Mouse (Mus musculus): ENCODE results near the gene Gm4969. TPM values are rescaled to one million over a fixed set of nuclear protein-coding genes. Genes with fewer than 3 reads are reported as not detected.

Gene Gm4969
- polyA plus RNA-seq, 1 experiment from 2014 or later, result 9.5 TPM

DNA sequence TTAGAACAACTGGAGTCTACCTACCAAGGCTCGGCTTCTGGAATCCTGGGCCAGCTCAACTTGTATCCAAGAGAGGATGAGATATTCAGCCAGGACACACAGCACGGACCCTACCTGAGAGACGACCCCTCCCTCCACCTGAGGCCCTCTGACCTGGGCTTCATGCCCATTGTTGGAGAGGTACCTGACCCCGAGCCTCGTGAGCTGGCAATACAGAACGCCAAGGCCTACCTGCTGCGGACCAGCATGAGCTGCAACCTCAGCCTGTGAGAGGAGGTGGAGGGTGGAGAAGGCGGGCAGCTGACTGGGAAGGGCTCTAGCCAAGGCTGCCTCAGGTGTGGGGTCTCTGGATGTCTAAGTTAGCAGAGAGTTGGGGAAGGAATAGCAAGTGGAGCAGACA lies 63.1 kb downstream of the Gm4969 start:
- 92% methylated on average over 8 of the region's 8 CpGs for WGBS
- Histone ChIP-seq H3K4me1 (ENCODE audit: control insufficient read depth, insufficient read depth, low read length) (peaks cover 6% of the 10 kb centered on the region), H3K4me3 (ENCODE audit: low read depth, low read length) (no peak overlapping the region), H3K36me3 (ENCODE audit: control insufficient read depth, insufficient read depth, low read length) (peaks cover 13% of the 10 kb centered on the region), H3K4me2 (ENCODE audit: low read length) (no peak overlapping the region), H3K9ac (ENCODE audit: low read depth, low read length) (no peak overlapping the region), H3K27ac (ENCODE audit: low read length) (no peak overlapping the region), H3K27me3 (ENCODE audit: control insufficient read depth, insufficient read depth, low read depth, low read length) (no peaks in the 10 kb centered on the region), H3K9me3 (replicated peaks; ENCODE audit: control insufficient read depth, low read length, poor library complexity, severe bottlenecking) (no peaks in the 10 kb centered on the region)
- ATAC-seq, result 0 out of 2 replicates have a peak, but pooled peaks have one; percentile 5

DNA sequence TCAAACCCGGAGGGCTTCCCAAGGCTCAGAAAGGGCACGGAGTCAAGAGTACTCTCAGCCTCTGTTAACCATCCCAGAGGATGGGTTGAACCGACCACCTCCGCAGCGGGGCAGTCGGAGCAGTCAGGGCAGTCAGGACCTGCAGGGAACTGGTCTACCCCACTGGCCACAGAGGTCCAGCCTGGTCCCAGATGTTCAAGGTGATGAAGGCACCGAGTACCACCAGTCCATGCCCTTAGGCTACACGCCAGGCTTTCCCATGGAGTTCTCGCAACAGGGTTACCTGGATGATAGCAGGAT lies 63.4 kb downstream of the Gm4969 start:
- ATAC-seq, result peak; percentile 29
- H3K36me3 ChIP-seq (ENCODE audit: control insufficient read depth, insufficient read depth, low read length), result peaks cover 17% of the 10 kb centered on the region
- H3K27ac ChIP-seq (ENCODE audit: low read length), result no peak overlapping the region
- no peaks in the 10 kb centered on the region for H3K9me3 ChIP-seq (replicated peaks; ENCODE audit: control insufficient read depth, low read length, poor library complexity, severe bottlenecking)
- H3K4me1 ChIP-seq (ENCODE audit: control insufficient read depth, insufficient read depth, low read length), result peaks cover 6% of the 10 kb centered on the region
- no peak overlapping the region; the same call in 1 of the 2 replicates for H3K9ac ChIP-seq (ENCODE audit: low read depth, low read length)
- WGBS, result 61% methylated on average over 9 of the region's 9 CpGs
- peak overlapping the region; percentile 29 for H3K4me3 ChIP-seq (ENCODE audit: low read depth, low read length)
- H3K4me2 ChIP-seq (ENCODE audit: low read length), result peak overlapping the region; percentile 52
- H3K27me3 ChIP-seq (ENCODE audit: control insufficient read depth, insufficient read depth, low read depth, low read length), result no peaks in the 10 kb centered on the region

DNA sequence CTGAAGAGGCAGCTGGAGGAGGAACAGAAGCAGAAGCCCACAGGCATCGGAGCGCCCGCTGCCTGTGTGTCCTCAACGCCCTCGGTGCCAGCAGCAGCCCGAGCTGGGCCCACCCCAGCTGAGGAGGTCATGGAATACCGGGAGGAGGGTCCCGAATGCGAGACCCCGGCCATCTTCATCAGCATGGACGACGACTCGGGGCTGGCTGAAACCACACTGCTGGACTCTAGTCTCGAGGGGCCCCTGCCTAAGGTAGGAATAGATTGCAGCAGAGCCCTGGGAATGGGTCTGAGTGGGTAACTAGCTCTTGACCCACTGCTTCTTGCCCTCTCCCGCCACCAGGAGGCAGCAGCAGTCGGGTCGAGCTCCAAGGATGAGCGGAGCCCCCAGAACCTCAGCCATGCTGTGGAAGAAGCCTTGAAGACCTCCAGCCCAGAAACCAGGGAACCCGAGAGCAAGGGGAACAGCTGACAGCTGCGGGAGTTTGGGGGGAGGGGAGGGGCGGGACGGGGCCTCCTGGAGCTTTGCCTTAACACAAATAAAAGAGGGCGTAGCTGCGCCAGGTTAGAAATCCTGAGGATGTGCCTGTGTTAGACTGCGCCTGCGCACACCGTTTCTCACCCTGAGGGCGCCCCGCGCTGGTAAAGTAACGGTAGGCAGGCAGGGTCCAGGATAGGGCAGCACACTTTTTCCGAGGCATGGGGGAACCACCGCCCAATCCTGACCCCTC lies 64.0 kb downstream of the Gm4969 start, which contains the start of gene Rsph6a:
Rsph6a (plus strand) TSS at position 644 of the 730 bp plus-strand sequence.
- peaks cover 21% of the 10 kb centered on the region for H3K36me3 ChIP-seq (ENCODE audit: control insufficient read depth, insufficient read depth, low read length)
- H3K27me3 ChIP-seq (ENCODE audit: control insufficient read depth, insufficient read depth, low read depth, low read length), result no peaks in the 10 kb centered on the region
- H3K4me3 ChIP-seq (ENCODE audit: low read depth, low read length), result peak within 1 kb of the TSS; percentile 29
- WGBS, result 29% methylated on average over 32 of the region's 33 CpGs
- H3K4me1 ChIP-seq (ENCODE audit: control insufficient read depth, insufficient read depth, low read length), result peaks cover 6% of the 10 kb centered on the region
- peak; percentile 67 for ATAC-seq
- peak within 1 kb of the TSS; percentile 54 for H3K9ac ChIP-seq (ENCODE audit: low read depth, low read length)
- H3K4me2 ChIP-seq (ENCODE audit: low read length), result peak within 1 kb of the TSS; percentile 52
- H3K27ac ChIP-seq (ENCODE audit: low read length), result no peak within 1 kb of the TSS
- no peaks in the 10 kb centered on the region for H3K9me3 ChIP-seq (replicated peaks; ENCODE audit: control insufficient read depth, low read length, poor library complexity, severe bottlenecking)

DNA sequence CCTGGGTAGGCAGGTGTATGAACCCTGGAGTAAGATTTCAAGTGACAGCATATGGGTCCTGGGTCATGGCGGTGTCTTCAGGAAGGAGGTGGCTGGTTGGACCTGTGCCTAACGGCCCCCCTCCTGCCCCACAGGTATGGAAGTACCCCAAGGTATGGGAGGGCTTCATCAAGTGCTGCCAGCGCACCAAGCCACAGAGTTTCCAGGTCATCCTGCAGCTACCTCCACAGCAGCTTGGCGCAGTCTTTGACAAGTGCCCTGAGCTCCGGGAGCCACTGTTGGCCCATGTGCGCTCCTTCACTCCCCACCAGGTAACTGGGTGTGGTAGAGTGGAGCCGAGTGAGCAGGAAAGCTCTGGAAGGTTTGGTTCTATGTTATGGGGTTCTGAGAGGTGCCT lies 65.0 kb downstream of the Gm4969 start:
- no peak overlapping the region for H3K9ac ChIP-seq (ENCODE audit: low read depth, low read length)
- peaks cover 23% of the 10 kb centered on the region for H3K36me3 ChIP-seq (ENCODE audit: control insufficient read depth, insufficient read depth, low read length)
- H3K9me3 ChIP-seq (replicated peaks; ENCODE audit: control insufficient read depth, low read length, poor library complexity, severe bottlenecking), result no peaks in the 10 kb centered on the region
- no peak overlapping the region for H3K4me3 ChIP-seq (ENCODE audit: low read depth, low read length)
- no peaks in the 10 kb centered on the region for H3K27me3 ChIP-seq (ENCODE audit: control insufficient read depth, insufficient read depth, low read depth, low read length)
- WGBS, result 89% methylated on average over 7 of the region's 7 CpGs
- no peak overlapping the region for H3K27ac ChIP-seq (ENCODE audit: low read length)
- no peak overlapping the region for H3K4me2 ChIP-seq (ENCODE audit: low read length)
- peaks cover 6% of the 10 kb centered on the region for H3K4me1 ChIP-seq (ENCODE audit: control insufficient read depth, insufficient read depth, low read length)
- ATAC-seq, result no peak

DNA sequence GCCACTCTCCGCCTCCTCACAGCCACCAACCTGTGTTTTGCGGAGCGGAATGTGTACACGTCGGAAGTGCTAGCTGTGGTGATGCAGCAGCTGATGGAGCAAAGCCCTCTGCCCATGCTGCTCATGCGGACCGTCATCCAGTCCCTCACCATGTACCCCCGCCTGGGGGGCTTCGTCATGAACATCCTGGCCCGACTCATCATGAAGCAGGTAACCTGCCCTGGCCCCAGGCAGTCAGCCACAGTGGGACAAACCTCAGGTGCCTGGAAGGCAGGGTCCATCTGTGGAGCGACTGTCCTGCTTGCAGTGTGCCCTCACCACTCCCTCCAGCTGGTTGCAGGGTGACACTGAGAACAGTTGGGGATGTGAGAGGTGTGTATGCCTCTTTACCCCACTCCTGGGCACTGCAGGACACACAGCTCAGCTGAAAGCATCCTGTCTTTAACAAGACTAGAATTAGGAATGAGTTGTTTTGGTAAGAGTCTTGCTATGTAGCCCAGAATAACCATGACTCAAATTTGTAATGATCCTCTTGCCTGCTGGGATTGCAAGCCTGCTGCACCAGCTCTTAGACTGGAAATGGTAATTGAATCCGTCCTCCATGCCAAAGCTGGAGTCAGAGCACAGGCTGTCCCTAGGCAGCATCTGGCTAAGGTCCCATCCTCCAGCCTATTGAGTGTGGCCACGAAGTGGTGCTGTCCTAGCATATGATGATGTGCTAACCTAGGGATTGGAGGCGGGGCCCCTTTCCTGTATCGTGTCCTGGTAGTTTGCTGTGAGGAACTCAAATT lies 65.6 kb downstream of the Gm4969 start:
- WGBS, result 87% methylated on average over 15 of the region's 15 CpGs

DNA sequence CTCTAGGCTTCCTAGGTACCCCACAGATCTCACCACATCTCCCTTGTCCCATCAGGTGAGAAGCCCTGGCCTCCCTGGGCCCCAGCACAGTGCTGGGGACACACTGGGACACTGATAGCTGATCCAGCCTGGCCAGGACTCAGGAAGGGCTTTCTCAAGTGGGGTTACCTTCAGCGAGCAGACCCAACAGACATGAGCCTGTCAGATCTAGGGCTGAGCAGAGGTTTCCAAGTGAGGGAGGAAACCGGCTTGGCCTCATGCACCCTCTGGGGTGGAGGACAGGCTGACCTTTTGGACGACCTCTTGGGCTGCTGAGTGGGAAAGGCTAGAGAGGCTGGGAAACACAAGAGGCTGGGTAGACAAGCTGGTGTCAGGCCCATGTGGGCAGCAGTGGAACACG lies 67.0 kb downstream of the Gm4969 start:
- ATAC-seq, result no peak

More for the DNA sequence above, 65.6 kb downstream of the Gm4969 start:
- H3K36me3 ChIP-seq (ENCODE audit: control insufficient read depth, insufficient read depth, low read length), result peaks cover 23% of the 10 kb centered on the region
- H3K4me2 ChIP-seq (ENCODE audit: low read length), result no peak overlapping the region
- no peaks in the 10 kb centered on the region for H3K27me3 ChIP-seq (ENCODE audit: control insufficient read depth, insufficient read depth, low read depth, low read length)
- peaks cover 6% of the 10 kb centered on the region for H3K4me1 ChIP-seq (ENCODE audit: control insufficient read depth, insufficient read depth, low read length)
- H3K9me3 ChIP-seq (replicated peaks; ENCODE audit: control insufficient read depth, low read length, poor library complexity, severe bottlenecking), result no peaks in the 10 kb centered on the region
- no peak for ATAC-seq
- H3K27ac ChIP-seq (ENCODE audit: low read length), result no peak overlapping the region
- H3K9ac ChIP-seq (ENCODE audit: low read depth, low read length), result no peak overlapping the region
- H3K4me3 ChIP-seq (ENCODE audit: low read depth, low read length), result no peak overlapping the region

DNA sequence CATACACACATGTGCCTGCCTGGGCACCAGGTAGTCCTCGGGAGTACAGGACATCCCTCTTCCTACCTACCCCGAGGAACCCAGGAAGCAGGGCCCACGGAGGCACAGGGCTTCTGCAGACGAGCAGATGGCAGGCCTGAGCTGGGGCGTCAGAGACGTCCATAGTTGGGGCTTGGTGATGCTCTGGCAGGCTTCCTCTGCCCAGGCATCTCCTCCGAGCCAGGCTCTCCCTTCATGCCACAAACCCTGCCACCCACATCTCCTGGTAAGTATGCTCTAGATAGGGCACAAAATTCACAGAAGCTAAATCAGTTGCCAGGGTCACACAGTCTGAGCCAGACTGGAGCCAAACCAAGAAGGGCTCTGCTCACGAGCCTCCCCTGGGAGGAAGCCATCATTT lies 68.0 kb downstream of the Gm4969 start:
- Histone ChIP-seq H3K9me3 (replicated peaks; ENCODE audit: control insufficient read depth, low read length, poor library complexity, severe bottlenecking) (no peaks in the 10 kb centered on the region), H3K4me2 (ENCODE audit: low read length) (no peak overlapping the region), H3K36me3 (ENCODE audit: control insufficient read depth, insufficient read depth, low read length) (peaks cover 40% of the 10 kb centered on the region), H3K4me3 (ENCODE audit: low read depth, low read length) (no peak overlapping the region), H3K27me3 (ENCODE audit: control insufficient read depth, insufficient read depth, low read depth, low read length) (no peaks in the 10 kb centered on the region), H3K4me1 (ENCODE audit: control insufficient read depth, insufficient read depth, low read length) (peaks cover 6% of the 10 kb centered on the region), H3K27ac (ENCODE audit: low read length) (no peak overlapping the region), H3K9ac (ENCODE audit: low read depth, low read length) (no peak overlapping the region)
- WGBS, result 86% methylated on average over 8 of the region's 8 CpGs
- ATAC-seq, result no peak

More for the DNA sequence above, 67.0 kb downstream of the Gm4969 start:
- no peak overlapping the region for H3K4me2 ChIP-seq (ENCODE audit: low read length)
- H3K4me1 ChIP-seq (ENCODE audit: control insufficient read depth, insufficient read depth, low read length), result peaks cover 6% of the 10 kb centered on the region
- H3K27me3 ChIP-seq (ENCODE audit: control insufficient read depth, insufficient read depth, low read depth, low read length), result no peaks in the 10 kb centered on the region
- peaks cover 34% of the 10 kb centered on the region for H3K36me3 ChIP-seq (ENCODE audit: control insufficient read depth, insufficient read depth, low read length)
- H3K9me3 ChIP-seq (replicated peaks; ENCODE audit: control insufficient read depth, low read length, poor library complexity, severe bottlenecking), result no peaks in the 10 kb centered on the region
- WGBS, result 68% methylated on average over 3 of the region's 4 CpGs
- H3K27ac ChIP-seq (ENCODE audit: low read length), result no peak overlapping the region
- no peak overlapping the region for H3K4me3 ChIP-seq (ENCODE audit: low read depth, low read length)
- no peak overlapping the region for H3K9ac ChIP-seq (ENCODE audit: low read depth, low read length)

DNA sequence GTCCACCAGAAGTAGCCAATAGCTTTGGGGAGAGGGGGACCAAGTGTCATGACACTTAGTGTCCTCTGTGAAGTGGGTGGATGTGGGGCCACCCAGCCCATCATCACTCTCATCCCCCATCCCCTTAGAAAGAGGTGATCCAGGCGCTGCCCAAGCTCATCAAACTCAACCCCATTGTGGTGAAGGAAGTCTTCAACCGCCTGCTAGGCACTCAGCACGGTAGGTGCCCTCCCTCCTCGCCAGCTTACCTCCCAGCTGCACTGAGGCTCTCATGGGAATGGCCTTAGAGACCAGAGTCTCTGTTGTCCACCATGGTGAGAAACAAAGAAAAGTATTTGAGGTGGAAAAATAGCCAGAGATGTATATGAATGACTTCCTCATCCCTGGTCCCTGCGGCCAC lies 68.9 kb downstream of the Gm4969 start:
- peaks cover 5% of the 10 kb centered on the region for H3K4me1 ChIP-seq (ENCODE audit: control insufficient read depth, insufficient read depth, low read length)
- WGBS, result 91% methylated on average over 5 of the region's 5 CpGs
- no peaks in the 10 kb centered on the region for H3K9me3 ChIP-seq (replicated peaks; ENCODE audit: control insufficient read depth, low read length, poor library complexity, severe bottlenecking)
- H3K27ac ChIP-seq (ENCODE audit: low read length), result no peak overlapping the region
- H3K4me2 ChIP-seq (ENCODE audit: low read length), result no peak overlapping the region
- no peak overlapping the region for H3K4me3 ChIP-seq (ENCODE audit: low read depth, low read length)
- H3K27me3 ChIP-seq (ENCODE audit: control insufficient read depth, insufficient read depth, low read depth, low read length), result no peaks in the 10 kb centered on the region
- peaks cover 46% of the 10 kb centered on the region for H3K36me3 ChIP-seq (ENCODE audit: control insufficient read depth, insufficient read depth, low read length)
- no peak overlapping the region for H3K9ac ChIP-seq (ENCODE audit: low read depth, low read length)
- no peak for ATAC-seq
